ENCODE assay signal across 8 mouse cellular contexts in the genomic region with DNA sequence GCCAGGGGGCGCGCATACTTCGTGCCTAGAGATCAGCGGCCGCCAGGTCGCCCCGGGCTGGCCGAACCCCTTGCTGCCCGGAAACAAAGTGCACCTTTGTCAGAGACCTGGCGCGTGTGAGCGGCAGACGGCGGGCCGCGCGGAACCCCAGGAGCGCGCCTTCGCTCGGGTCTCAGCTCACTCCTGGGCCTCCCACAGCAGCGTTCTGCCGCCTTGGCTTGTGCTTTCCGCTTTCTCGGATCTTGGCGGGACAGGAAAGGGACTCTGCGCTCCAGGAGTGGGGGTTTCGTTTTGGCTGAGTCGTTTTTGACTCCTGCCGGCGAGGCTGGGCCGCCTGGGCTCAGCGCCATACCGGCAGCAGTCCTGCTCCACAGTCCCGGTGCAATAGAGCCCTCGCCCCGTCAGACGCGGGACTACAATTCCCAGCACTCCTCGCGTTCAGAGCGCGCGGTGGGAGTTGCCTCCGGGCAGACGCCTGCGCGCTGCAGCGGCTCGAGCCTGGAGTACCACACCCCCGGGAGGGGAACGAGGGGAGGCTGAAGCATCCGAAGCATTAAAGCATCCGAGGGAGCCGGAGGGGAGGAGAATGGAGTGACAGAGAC. TPM values are rescaled to one million over a fixed set of nuclear protein-coding genes. Genes with fewer than 3 reads are reported as not detected.
DNase-seq lines count a peak whose midpoint lies in the region; ATAC-seq and TF ChIP-seq lines count a peak whose summit lies in the region.

A gene (plus strand): TSS at position 36 of the 602 bp plus-strand sequence.

- no peaks in the 10 kb centered on the region for H3K36me3 ChIP-seq in ES-E14 (ENCODE audit: control insufficient read depth, insufficient read depth, low read length, poor library complexity, severe bottlenecking)
- no peaks in the 10 kb centered on the region for H3K36me3 ChIP-seq in forebrain, embryonic 16.5 days (ENCODE audit: control insufficient read depth, insufficient read depth)
- no peaks in the 10 kb centered on the region for H3K36me3 ChIP-seq in lung, embryonic 14.5 days (ENCODE audit: insufficient read depth)
- no peaks in the 10 kb centered on the region for H3K36me3 ChIP-seq in thymus, adult 2 months (ENCODE audit: control insufficient read depth, insufficient read depth, low read length)

- peak within 1 kb of the TSS; percentile 87 for H3K9ac ChIP-seq in ES-E14 (ENCODE audit: insufficient read depth, low read depth, low read length, poor library complexity, severe bottlenecking)
- H3K9ac ChIP-seq in forebrain, embryonic 16.5 days (replicated peaks; ENCODE audit: low read depth, low read length), result peak within 1 kb of the TSS; percentile 75
- H3K9ac ChIP-seq in lung, embryonic 14.5 days, result peak within 1 kb of the TSS; percentile 86

- peak; percentile 99 for ATAC-seq in forebrain, embryonic 16.5 days
- ATAC-seq in lung, embryonic 14.5 days (ENCODE audit: insufficient read depth), result peak; percentile 98

- H3K4me2 ChIP-seq in forebrain, embryonic 16.5 days (ENCODE audit: low read length), result peak within 1 kb of the TSS; percentile 64
- peak within 1 kb of the TSS; percentile 81 for H3K4me2 ChIP-seq in lung, embryonic 14.5 days

- under 1% methylated on average over 55 of the region's 55 CpGs for WGBS in forebrain, embryonic 16.5 days
- WGBS in lung, embryonic 14.5 days, result under 1% methylated on average over 54 of the region's 55 CpGs
- WGBS in olfactory bulb, adult 2 months, result under 1% methylated on average over 55 of the region's 55 CpGs
- WGBS in thymus, adult 2 months, result under 1% methylated on average over 55 of the region's 55 CpGs

- in situ Hi-C loops in ES-E14 (cut with MboI; ENCODE audit: low sequenced_read_pairs in 2 of 2, unreplicated experiment in 2 of 2), result loop anchor here in 1 of 2 experiments (10.0 kb wide), 1 partner anchor 195 kb away; no protein-coding TSS in a partner anchor

- peak; percentile 83 for DNase-seq in ES-E14 (ENCODE audit: low read depth, low spot score)
- peak; percentile 96 for DNase-seq in cerebellum, adult 11-12 months
- peak; percentile 95 to 97 for DNase-seq in heart, postnatal 36 days
- peak; percentile 95 to 96 for DNase-seq in layer of hippocampus, adult 2 months (ENCODE audit: low spot score in 2 of 2)
- DNase-seq in lung, embryonic 14.5 days, result peak; percentile 98
- DNase-seq in thymus, adult 2 months, result peak; percentile 94

- H3K27ac ChIP-seq in ES-E14 (ENCODE audit: insufficient read depth, low read depth, low read length, poor library complexity, severe bottlenecking), result peak within 1 kb of the TSS; percentile 50
- peak within 1 kb of the TSS; percentile 94 for H3K27ac ChIP-seq in forebrain, embryonic 16.5 days (ENCODE audit: low read length)
- peak within 1 kb of the TSS; percentile 95 for H3K27ac ChIP-seq in layer of hippocampus, adult 2 months
- peak within 1 kb of the TSS; percentile 98 for H3K27ac ChIP-seq in lung, embryonic 14.5 days (ENCODE audit: low read depth)
- H3K27ac ChIP-seq in olfactory bulb, adult 2 months (ENCODE audit: insufficient read depth, low read depth, low read length), result peak within 1 kb of the TSS; percentile 72
- H3K27ac ChIP-seq in thymus, adult 2 months (ENCODE audit: control insufficient read depth, insufficient read depth, low read length), result peak within 1 kb of the TSS; percentile 70

- TF ChIP-seq POLR2A in olfactory bulb, adult 2 months (IDR thresholded peaks at IDR 0.05; ENCODE audit: insufficient read depth, low read depth, low read length), result 0 out of 2 replicates have a peak, but pooled peaks have one; percentile 22
- TF ChIP-seq POLR2A in thymus, adult 2 months (IDR thresholded peaks at IDR 0.05; ENCODE audit: control insufficient read depth, extremely low read depth, insufficient read depth, low read length, poor library complexity), result no peak

- intact Hi-C loops in heart, postnatal 36 days (cut with DNase I), result loop anchor here (1.0 to 5.0 kb wide), 7 partner anchors 16 to 252 kb away; a partner anchor contains a TSS

- H3K4me3 ChIP-seq in ES-E14 (ENCODE audit: insufficient read depth in 1 of 2, low read depth in 1 of 2, low read length in 2 of 2, poor library complexity in 1 of 2, severe bottlenecking in 1 of 2), result peak within 1 kb of the TSS; percentile 83 to 100
- H3K4me3 ChIP-seq in forebrain, embryonic 16.5 days (replicated peaks; ENCODE audit: low read length), result peak within 1 kb of the TSS; percentile 67
- H3K4me3 ChIP-seq in layer of hippocampus, adult 2 months, result peak within 1 kb of the TSS; percentile 100
- peak within 1 kb of the TSS; percentile 79 for H3K4me3 ChIP-seq in lung, embryonic 14.5 days (ENCODE audit: low read depth, low read length)
- H3K4me3 ChIP-seq in olfactory bulb, adult 2 months (ENCODE audit: insufficient read depth, low read depth, low read length), result peak within 1 kb of the TSS; percentile 89
- H3K4me3 ChIP-seq in thymus, adult 2 months (ENCODE audit: control insufficient read depth, insufficient read depth, low read length), result peak within 1 kb of the TSS; percentile 87

- peak; percentile 94 for TF ChIP-seq CTCF in layer of hippocampus, adult 2 months (conservative IDR thresholded peaks at IDR 0.05)
- TF ChIP-seq CTCF in lung, embryonic 14.5 days (IDR thresholded peaks at IDR 0.05; ENCODE audit: low read depth), result peak; percentile 86
- TF ChIP-seq CTCF in olfactory bulb, adult 2 months (IDR thresholded peaks at IDR 0.05; ENCODE audit: insufficient read depth, low read depth, low read length), result peak; percentile 95
- peak; percentile 93 for TF ChIP-seq CTCF in thymus, adult 2 months (IDR thresholded peaks at IDR 0.05; ENCODE audit: borderline replicate concordance, control insufficient read depth, extremely low read depth, insufficient read depth, low read length, poor library complexity)

- H3K9me3 ChIP-seq in ES-E14 (ENCODE audit: control insufficient read depth, insufficient read depth, low read depth, low read length), result no peaks in the 10 kb centered on the region
- H3K9me3 ChIP-seq in forebrain, embryonic 16.5 days (ENCODE audit: control insufficient read depth, low read length), result no peaks in the 10 kb centered on the region
- no peaks in the 10 kb centered on the region for H3K9me3 ChIP-seq in lung, embryonic 14.5 days (ENCODE audit: low read depth, low read length)

- H3K4me1 ChIP-seq in ES-E14 (ENCODE audit: control insufficient read depth in 2 of 2, insufficient read depth in 2 of 2, low read length in 2 of 2, poor library complexity in 1 of 2), result no peaks in the 10 kb centered on the region
- H3K4me1 ChIP-seq in forebrain, embryonic 16.5 days (replicated peaks; ENCODE audit: control insufficient read depth, insufficient read depth, low read length), result peaks cover 18% of the 10 kb centered on the region
- no peaks in the 10 kb centered on the region; the same call in 1 of the 2 replicates for H3K4me1 ChIP-seq in lung, embryonic 14.5 days (ENCODE audit: insufficient read depth)
- 0 out of 2 replicates have a peak, but pooled peaks cover 3% of the 10 kb centered on the region for H3K4me1 ChIP-seq in olfactory bulb, adult 2 months (ENCODE audit: control insufficient read depth, insufficient read depth, low read length)
- 0 out of 2 replicates have a peak, but pooled peaks cover 5% of the 10 kb centered on the region for H3K4me1 ChIP-seq in thymus, adult 2 months (replicated peaks; ENCODE audit: control insufficient read depth, insufficient read depth, low read length)

- no peaks in the 10 kb centered on the region for H3K27me3 ChIP-seq in forebrain, embryonic 16.5 days (replicated peaks; ENCODE audit: control insufficient read depth, insufficient read depth, low read length)
- H3K27me3 ChIP-seq in lung, embryonic 14.5 days (ENCODE audit: insufficient read depth, low read length), result no peaks in the 10 kb centered on the region
- H3K27me3 ChIP-seq in thymus, adult 2 months (ENCODE audit: control insufficient read depth, insufficient read depth, low read length), result no peaks in the 10 kb centered on the region

TF ChIP-seq in ES-E14, 5 proteins besides CTCF, POLR2A, EP300 and RAD21:
- TF ChIP-seq HCFC1 (IDR thresholded peaks at IDR 0.05; ENCODE audit: borderline replicate concordance, insufficient read depth, low read length) (peak; percentile 90), ZC3H11A (IDR thresholded peaks at IDR 0.05; ENCODE audit: borderline replicate concordance, low read depth, low read length) (no peak), ZNF384 (IDR thresholded peaks at IDR 0.05; ENCODE audit: low read depth, low read length) (no peak)

RNA-seq across cellular contexts. Expression of the gene that starts here (rescaled TPM):
- 2.2 and 2.5 TPM in 2 replicates for total RNA-seq in ES-E14 (2012; rRNA removed)
- 2.4 and 2.9 TPM in 2 replicates for polyA plus RNA-seq in forebrain, embryonic 16.5 days (2015; fragmentation: Nextera tagmentation; extraction: Ambion mirVana)
- total RNA-seq in heart, postnatal 36 days (2021), result 10 to 100 TPM; 20.9 to 29.6 TPM
- total RNA-seq in layer of hippocampus, adult 2 months (2021), result 10 to 100 TPM; 10.4 to 11.5 TPM
- 3.2 and 4.5 TPM in 2 replicates for polyA plus RNA-seq in lung, embryonic 14.5 days (2014; fragmentation: Nextera tagmentation; extraction: Ambion mirVana)
- polyA plus RNA-seq in olfactory bulb, adult 2 months (2012; ENCODE audit: insufficient read depth, insufficient read length, low replicate concordance, missing spikeins), result not detected in 2 replicates
- 1.9 and 2.0 TPM in 2 replicates for polyA plus RNA-seq in thymus, adult 2 months (2012; rRNA removed)

Comparison
In these comparisons a context has a peak if more than half of its experiments do, and no peak if none do; other contexts are left out.
1. Peak in every context shown above with its lines: DNase-seq, ATAC-seq, H3K4me3 ChIP-seq and H3K27ac ChIP-seq.